Mouse (Mus musculus) intestine, postnatal 0 days (tissue): ENCODE data around the gene Abcf1. TPM values are rescaled to one million over a fixed set of nuclear protein-coding genes. Genes with fewer than 3 reads are reported as not detected.

Experiments
- ATAC-seq: fragments of 200-750 bp; cut with Nextera tagmentation; 2 replicates; pipeline ENCODE4 v1.8.0; 2017; ENCODE audit warnings: mild to moderate bottlenecking, moderate TSS enrichment, moderate library complexity
- H3K27ac ChIP-seq: fragments of 300-500 bp; sonication (generic); 2 replicates; pipeline ENCODE4 v1.5.1; 2014; ENCODE audit warnings: mild to moderate bottlenecking, low read depth, low read length, moderate library complexity
- H3K27me3 ChIP-seq: fragments of 300-500 bp; sonication (generic); replicated peaks from 2 replicates; pipeline ENCODE4 v1.6.1; 2014; ENCODE audit warnings: low read length, mixed read lengths; ENCODE audit not compliant: control insufficient read depth, insufficient read depth
- H3K36me3 ChIP-seq: fragments of 300-500 bp; sonication (generic); 2 replicates; pipeline ENCODE4 v1.6.1; 2014; ENCODE audit warnings: mild to moderate bottlenecking, moderate library complexity; ENCODE audit not compliant: control insufficient read depth, insufficient read depth
- H3K4me1 ChIP-seq: fragments of 300-500 bp; sonication (generic); replicated peaks from 2 replicates; pipeline ENCODE4 v1.6.1; 2014; ENCODE audit warnings: antibody characterized with exemption, low read length, mixed read lengths; ENCODE audit not compliant: control insufficient read depth, insufficient read depth
- H3K4me2 ChIP-seq: fragments of 300-500 bp; sonication (generic); replicated peaks from 2 replicates; pipeline ENCODE4 v1.6.1; 2014; ENCODE audit warnings: low read depth, mild to moderate bottlenecking, moderate library complexity
- H3K4me3 ChIP-seq: fragments of 300-500 bp; sonication (generic); 2 replicates; pipeline ENCODE4 v1.5.1; 2014; ENCODE audit warnings: low read depth, low read length
- H3K9ac ChIP-seq: fragments of 300-500 bp; sonication (generic); 2 replicates; pipeline ENCODE4 v1.6.1; 2014; ENCODE audit warnings: mild to moderate bottlenecking, low read depth, low read length
- H3K9me3 ChIP-seq: fragments of 300-500 bp; sonication (generic); 2 replicates; pipeline ENCODE4 v1.6.1; 2016; ENCODE audit warnings: mixed run types; ENCODE audit not compliant: control insufficient read depth
- CTCF ChIP-seq: sonication (generic); IDR thresholded peaks from 2 replicates; pipeline ENCODE4 v1.5.1; 2016; ENCODE audit warnings: low read depth, mild to moderate bottlenecking, control low read depth, antibody characterized with exemption, moderate library complexity
- WGBS: fragments of 180-500 bp; shearing (Covaris S2); extraction: QIAGEN DNeasy Blood & Tissue Kit; methylation state at CpG from one replicate; pipeline ENCODE4 v1.1.7; 2014; 5-methylcytosine and 5-hydroxymethylcytosine counted together
- microRNA counts: library from miRNA; unstranded; fragments of <30 nt; microRNA quantifications from one replicate; lab custom pipeline; 2016
- microRNA-seq: library from miRNA; unstranded; fragments of <30 nt; microRNA quantifications from one replicate; pipeline ENCODE4, GENCODE M21; 2016
- polyA plus RNA-seq: library from polyadenylated mRNA; unstranded; fragments of >200 nt; fragmentation: Nextera tagmentation; extraction: Ambion mirVana; gene quantifications from 2 replicates; pipeline ENCODE4 v1.2.1, GENCODE M21; 2015

The Abcf1 gene
- polyA plus RNA-seq, 1 experiment from 2014 or later: 84.1 TPM

- H3K4me1 ChIP-seq: peaks cover 6% of the 10 kb centered on the region; the same call in 1 of the 2 replicates
- H3K4me2 ChIP-seq: peak overlapping the region; percentile 69
- no peak for ATAC-seq
- no peak overlapping the region for H3K9ac ChIP-seq
- peak overlapping the region; percentile 90 for H3K27ac ChIP-seq
- TF ChIP-seq CTCF: peak; percentile 38
- 65% methylated on average over 6 of the region's 6 CpGs for WGBS
- peaks cover 22% of the 10 kb centered on the region for H3K36me3 ChIP-seq
- peak overlapping the region; percentile 86 for H3K4me3 ChIP-seq
- no peaks in the 10 kb centered on the region for H3K27me3 ChIP-seq
- H3K9me3 ChIP-seq: no peaks in the 10 kb centered on the region
Observed at GRCm38 (mm10) chr17:35914975-35915374, 54.6 kb downstream of the Abcf1 start.

- 2% methylated on average over 25 of the region's 25 CpGs for WGBS
- Histone ChIP-seq H3K9ac (peak within 1 kb of the TSS; percentile 64), H3K4me2 (peak within 1 kb of the TSS; percentile 89), H3K4me3 (peak within 1 kb of the TSS; percentile 67), H3K9me3 (no peaks in the 10 kb centered on the region), H3K27me3 (no peaks in the 10 kb centered on the region), H3K27ac (peak within 1 kb of the TSS; percentile 78), H3K36me3 (peaks cover 26% of the 10 kb centered on the region), H3K4me1 (0 out of 2 replicates have a peak, but pooled peaks cover 3% of the 10 kb centered on the region)
- ATAC-seq: peak; percentile 86
- TF ChIP-seq CTCF: no peak
Observed at GRCm38 (mm10) chr17:35909919-35910369, 59.6 kb downstream of the Abcf1 start, which contains the start of gene Atat1. Gene Atat1 (minus strand): TSS chr17:35910075.

GRCm38 (mm10) chr17:35909186-35909918 lies 60.2 kb downstream of the Abcf1 start:
- H3K27me3 ChIP-seq: no peaks in the 10 kb centered on the region
- peak overlapping the region; percentile 78 for H3K27ac ChIP-seq
- H3K4me1 ChIP-seq: 0 out of 2 replicates have a peak, but pooled peaks cover 3% of the 10 kb centered on the region
- H3K4me3 ChIP-seq: peak overlapping the region; percentile 67
- TF ChIP-seq CTCF: no peak
- ATAC-seq: peak; percentile 64
- peaks cover 26% of the 10 kb centered on the region for H3K36me3 ChIP-seq
- WGBS: 14% methylated on average over 20 of the region's 20 CpGs
- peak overlapping the region; percentile 64 for H3K9ac ChIP-seq
- H3K9me3 ChIP-seq: no peaks in the 10 kb centered on the region
- peak overlapping the region; percentile 89 for H3K4me2 ChIP-seq

- no peak for ATAC-seq
- Histone ChIP-seq H3K9me3 (no peaks in the 10 kb centered on the region), H3K4me3 (no peak overlapping the region), H3K36me3 (peaks cover 17% of the 10 kb centered on the region), H3K27me3 (no peaks in the 10 kb centered on the region), H3K27ac (no peak overlapping the region), H3K4me2 (no peak overlapping the region), H3K9ac (no peak overlapping the region), H3K4me1 (0 out of 2 replicates have a peak, but pooled peaks cover 3% of the 10 kb centered on the region)
- WGBS: 70% methylated on average over 2 of the region's 2 CpGs
- TF ChIP-seq CTCF: peak; percentile 46
Observed at GRCm38 (mm10) chr17:35907609-35908008, 62.0 kb downstream of the Abcf1 start.

MicroRNAs within 50 kb of the gene (microRNA counts, 519-probe panel; counts per million panel counts)
- microRNA mmu-miR-1894-3p (lab: Ali Mortazavi, UCI) (not detected), microRNA mmu-miR-1894-5p (lab: Ali Mortazavi, UCI) (not detected), microRNA mmu-miR-877 (lab: Ali Mortazavi, UCI) (1,981 counts per million, percentile 13 among the panel's probes with 10 or more counts)

Small RNAs within 50 kb of the gene (microRNA-seq; reads per million reads assigned to microRNA genes)
- not detected for gene Mir1894
- 41.3 reads per million, percentile 36 among the genes with 10 or more reads in this experiment for gene Mir877

Other genes with a start within 250 kb of the Abcf1 start
- gene Ier3, start 148.1 kb downstream of the Abcf1 start, polyA plus RNA-seq: 34.6 and 36.9 TPM in 2 replicates
- gene Flot1, start 146.5 kb downstream of the Abcf1 start, polyA plus RNA-seq: 56.4 and 57.8 TPM in 2 replicates
- 233 and 240 TPM in 2 replicates for gene Tubb5, start 131.5 kb downstream of the Abcf1 start, polyA plus RNA-seq
- 2.3 and 2.7 TPM in 2 replicates for gene Mdc1, start 128.2 kb downstream of the Abcf1 start, polyA plus RNA-seq
- gene Nrm, start 108.4 kb downstream of the Abcf1 start, polyA plus RNA-seq: 19.8 and 20.6 TPM in 2 replicates
- gene Ppp1r18, start 104.2 kb downstream of the Abcf1 start, polyA plus RNA-seq: 15.2 and 15.6 TPM in 2 replicates
- 17.2 and 18.1 TPM in 2 replicates for gene Dhx16, start 89.9 kb downstream of the Abcf1 start, polyA plus RNA-seq
- gene 2310061I04Rik, start 72.3 kb downstream of the Abcf1 start, polyA plus RNA-seq: 31.5 and 32.3 TPM in 2 replicates
- 11.0 and 11.9 TPM in 2 replicates for gene Atat1, start 59.7 kb downstream of the Abcf1 start, polyA plus RNA-seq
- 81.6 and 85.7 TPM in 2 replicates for gene Mrps18b, start 53.4 kb downstream of the Abcf1 start, polyA plus RNA-seq
- gene Ppp1r10, start 53.3 kb downstream of the Abcf1 start, polyA plus RNA-seq: 13.8 and 14.3 TPM in 2 replicates
- 29.4 and 33.9 TPM in 2 replicates for gene Gnl1, start 10.1 kb upstream of the Abcf1 start, polyA plus RNA-seq
- 9.4 and 9.6 TPM in 2 replicates for gene Prr3, start 10.5 kb upstream of the Abcf1 start, polyA plus RNA-seq
- gene H2-T24, start 50.8 kb upstream of the Abcf1 start, polyA plus RNA-seq: 1.4 and 1.5 TPM in 2 replicates
- gene H2-T23, start 63.1 kb upstream of the Abcf1 start, polyA plus RNA-seq: 68.3 and 71.7 TPM in 2 replicates
- 19.5 and 21.2 TPM in 2 replicates for gene H2-T22, start 73.0 kb upstream of the Abcf1 start, polyA plus RNA-seq
- 2.8 and 3.1 TPM in 2 replicates for gene Gm6034, start 73.2 kb upstream of the Abcf1 start, polyA plus RNA-seq
- gene Gm11127, start 88.6 kb upstream of the Abcf1 start, polyA plus RNA-seq: 84.2 and 86.5 TPM in 2 replicates
- gene Gm19684, start 151.9 kb upstream of the Abcf1 start, polyA plus RNA-seq: 0.17 TPM in 1 of 2 replicates, not detected in the other
- 0.93 and 1.3 TPM in 2 replicates for gene Gm7030, start 159.7 kb upstream of the Abcf1 start, polyA plus RNA-seq
- 28.7 and 31.1 TPM in 2 replicates for gene Gm8909, start 198.8 kb upstream of the Abcf1 start, polyA plus RNA-seq
- 53.3 and 65.3 TPM in 2 replicates for gene H2-T3, start 220.5 kb upstream of the Abcf1 start, polyA plus RNA-seq